Mouse (Mus musculus) spleen, adult 18-20 months (tissue): ENCODE data around the gene Taar3.

Experiments
- DNase-seq, 2 experiments: peaks; one replicate each; pipeline ENCODE4 v3.0.0; 2022; ENCODE audit warnings: mixed read lengths in 2 of 2

Gene Taar3

GRCm38 (mm10) chr10:23949508-23950005, at the start of gene Taar3:
Taar3 (plus strand) TSS chr10:23949558.
- no peak for DNase-seq

- DNase-seq: no peak
Observed at GRCm38 (mm10) chr10:23901119-23901518, 48.2 kb upstream of the Taar3 start.

- DNase-seq: no peak
Observed at GRCm38 (mm10) chr10:23905661-23906060, 43.7 kb upstream of the Taar3 start.

GRCm38 (mm10) chr10:23920056-23920455, 29.3 kb upstream of the Taar3 start, which contains the start of gene Taar1:
Taar1 (plus strand) TSS chr10:23920356.
- no peak for DNase-seq

GRCm38 (mm10) chr10:23922468-23922867, 26.9 kb upstream of the Taar3 start:
- DNase-seq: no peak

- DNase-seq: no peak
Observed at GRCm38 (mm10) chr10:23923941-23924340, 25.4 kb upstream of the Taar3 start.

- no peak for DNase-seq
Observed at GRCm38 (mm10) chr10:23937613-23938012, 11.7 kb upstream of the Taar3 start.

GRCm38 (mm10) chr10:23938312-23938711, 11.0 kb upstream of the Taar3 start, which contains the start of gene Taar2:
Taar2 (plus strand) TSS chr10:23938572.
- no peak for DNase-seq

- no peak for DNase-seq
Observed at GRCm38 (mm10) chr10:23942465-23942864, 6.9 kb upstream of the Taar3 start.

- no peak for DNase-seq
Observed at GRCm38 (mm10) chr10:23948026-23948425, 1.3 kb upstream of the Taar3 start.

- DNase-seq: no peak
Observed at GRCm38 (mm10) chr10:23951714-23952113, 2.4 kb downstream of the Taar3 start.

GRCm38 (mm10) chr10:23959071-23959470, 9.7 kb downstream of the Taar3 start:
- no peak for DNase-seq

GRCm38 (mm10) chr10:23960444-23960915, 11.1 kb downstream of the Taar3 start, which contains the start of gene Taar4:
Taar4 (plus strand) TSS chr10:23960494.
- no peak for DNase-seq

- DNase-seq: no peak
Observed at GRCm38 (mm10) chr10:23963444-23963843, 14.1 kb downstream of the Taar3 start.

GRCm38 (mm10) chr10:23964921-23965610, 15.7 kb downstream of the Taar3 start:
- no peak for DNase-seq

GRCm38 (mm10) chr10:23970656-23971165, 21.4 kb downstream of the Taar3 start, which contains the start of gene Taar5:
Taar5 (plus strand) TSS chr10:23970706.
- DNase-seq: no peak

- DNase-seq: no peak
Observed at GRCm38 (mm10) chr10:23971256-23971655, 21.9 kb downstream of the Taar3 start.

GRCm38 (mm10) chr10:23977958-23978357, 28.6 kb downstream of the Taar3 start:
- no peak for DNase-seq

- DNase-seq: peak in 1 of 2 experiments; percentile 35
Observed at GRCm38 (mm10) chr10:23978901-23979705, 29.7 kb downstream of the Taar3 start.

- no peak for DNase-seq
Observed at GRCm38 (mm10) chr10:23985546-23985945, 36.2 kb downstream of the Taar3 start, which contains the start of gene Taar6. Taar6 (minus strand) TSS chr10:23985646.

GRCm38 (mm10) chr10:23986419-23986818, 37.1 kb downstream of the Taar3 start:
- DNase-seq: no peak

- DNase-seq: no peak
Observed at GRCm38 (mm10) chr10:23993381-23993780, 44.0 kb downstream of the Taar3 start, which contains the start of gene Taar7a. Taar7a (minus strand) TSS chr10:23993481.

GRCm38 (mm10) chr10:23999639-24000038, 50.3 kb downstream of the Taar3 start, which contains the start of gene Taar7b:
Taar7b (plus strand) TSS chr10:23999939.
- DNase-seq: no peak
